In genomic region chr10:128337306-128338181, GRCm38 (mm10) we compare ENCODE assay signal across 7 mouse cellular contexts. TPM values are rescaled to one million over a fixed set of nuclear protein-coding genes. Genes with fewer than 3 reads are reported as not detected.
DNase-seq lines count a peak whose midpoint lies in the region; ATAC-seq lines count a peak whose summit lies in the region.

Cs (plus strand) TSS chr10:128337734.

- ATAC-seq in embryonic facial prominence, embryonic 11.5 days (replicated peaks; ENCODE audit: insufficient number of reproducible peaks, low FRiP score, low TSS enrichment, low read depth): peak; percentile 97
- ATAC-seq in granulocyte monocyte progenitor cell, adult 5-6 weeks (replicated peaks; ENCODE audit: poor library complexity, severe bottlenecking): peak; percentile 92
- peak; percentile 99 for ATAC-seq in midbrain, embryonic 13.5 days

- peak within 1 kb of the TSS; percentile 89 for H3K27ac ChIP-seq in embryonic facial prominence, embryonic 11.5 days (replicated peaks; ENCODE audit: low read depth, low read length)
- H3K27ac ChIP-seq in limb, embryonic 10.5 days: peak within 1 kb of the TSS; percentile 90
- H3K27ac ChIP-seq in midbrain, embryonic 13.5 days: peak within 1 kb of the TSS; percentile 93

- peak within 1 kb of the TSS; percentile 86 for H3K4me3 ChIP-seq in embryonic facial prominence, embryonic 11.5 days (ENCODE audit: low read depth, low read length)
- peak within 1 kb of the TSS; percentile 96 for H3K4me3 ChIP-seq in limb, embryonic 10.5 days
- peak within 1 kb of the TSS; percentile 94 for H3K4me3 ChIP-seq in midbrain, embryonic 13.5 days (replicated peaks)

- DNase-seq in adrenal gland, postnatal 14 days: peak; percentile 99
- DNase-seq in embryonic facial prominence, embryonic 11.5 days (ENCODE audit: low spot score): peak; percentile 98
- DNase-seq in kidney, adult 11 months: peak; percentile 96
- peak; percentile 97 for DNase-seq in limb, embryonic 10.5 days (ENCODE audit: low spot score)
- DNase-seq in spleen, adult 12 weeks (ENCODE audit: low spot score): peak; percentile 87

- under 1% methylated on average over 61 of the region's 61 CpGs for WGBS in embryonic facial prominence, embryonic 11.5 days
- WGBS in limb, embryonic 10.5 days: 2% methylated on average over 61 of the region's 61 CpGs
- WGBS in midbrain, embryonic 13.5 days: under 1% methylated on average over 60 of the region's 61 CpGs

- peak within 1 kb of the TSS; percentile 85 for H3K9ac ChIP-seq in embryonic facial prominence, embryonic 11.5 days (replicated peaks; ENCODE audit: low read length)
- H3K9ac ChIP-seq in midbrain, embryonic 13.5 days (replicated peaks): peak within 1 kb of the TSS; percentile 96

- H3K4me1 ChIP-seq in embryonic facial prominence, embryonic 11.5 days (ENCODE audit: control insufficient read depth, insufficient read depth, low read length): no peaks in the 10 kb centered on the region
- peaks cover 22% of the 10 kb centered on the region for H3K4me1 ChIP-seq in limb, embryonic 10.5 days
- peaks cover 27% of the 10 kb centered on the region for H3K4me1 ChIP-seq in midbrain, embryonic 13.5 days (replicated peaks)

- peak within 1 kb of the TSS; percentile 66 for H3K4me2 ChIP-seq in embryonic facial prominence, embryonic 11.5 days (ENCODE audit: low read depth, low read length)
- H3K4me2 ChIP-seq in midbrain, embryonic 13.5 days (replicated peaks): peak within 1 kb of the TSS; percentile 88

- H3K36me3 ChIP-seq in embryonic facial prominence, embryonic 11.5 days (replicated peaks; ENCODE audit: control insufficient read depth, insufficient read depth, low read depth, low read length): no peaks in the 10 kb centered on the region
- peaks cover 28% of the 10 kb centered on the region for H3K36me3 ChIP-seq in limb, embryonic 10.5 days
- H3K36me3 ChIP-seq in midbrain, embryonic 13.5 days: peaks cover 3% of the 10 kb centered on the region; the same call in 1 of the 2 replicates

- no peaks in the 10 kb centered on the region for H3K27me3 ChIP-seq in embryonic facial prominence, embryonic 11.5 days (ENCODE audit: control insufficient read depth, insufficient read depth, low read length)
- no peaks in the 10 kb centered on the region for H3K27me3 ChIP-seq in limb, embryonic 10.5 days (ENCODE audit: low read depth, poor library complexity, severe bottlenecking)
- H3K27me3 ChIP-seq in midbrain, embryonic 13.5 days: no peaks in the 10 kb centered on the region

- no peaks in the 10 kb centered on the region for H3K9me3 ChIP-seq in embryonic facial prominence, embryonic 11.5 days (replicated peaks; ENCODE audit: control insufficient read depth, low read length)
- H3K9me3 ChIP-seq in limb, embryonic 10.5 days (replicated peaks): no peaks in the 10 kb centered on the region
- no peaks in the 10 kb centered on the region for H3K9me3 ChIP-seq in midbrain, embryonic 13.5 days

RNA-seq across cellular contexts. Expression of gene Cs, which starts in this region (rescaled TPM):
- 918 and 1,019 TPM in 2 replicates for total RNA-seq in adrenal gland, postnatal 14 days (2021)
- 246 and 258 TPM in 2 replicates for polyA plus RNA-seq in embryonic facial prominence, embryonic 11.5 days (2014; fragmentation: Nextera tagmentation; extraction: Ambion mirVana)
- total RNA-seq in granulocyte monocyte progenitor cell, adult 5-6 weeks (2014; fragmentation: Nextera tagmentation): 175 and 176 TPM in 2 replicates
- total RNA-seq in granulocyte monocyte progenitor cell, adult 5-6 weeks (2017): 104 and 114 TPM in 2 replicates
- 248 and 251 TPM in 2 replicates for polyA plus RNA-seq in limb, embryonic 10.5 days (2016; fragmentation: Nextera tagmentation; extraction: Ambion mirVana)
- polyA plus RNA-seq in midbrain, embryonic 13.5 days (2015; fragmentation: Nextera tagmentation; extraction: Ambion mirVana): 213 and 225 TPM in 2 replicates

Comparison
In these comparisons a context has a peak if more than half of its experiments do, and no peak if none do; other contexts are left out.
1. Peak in every context shown above with its lines: DNase-seq, ATAC-seq, H3K4me3 ChIP-seq and H3K27ac ChIP-seq.